Mouse (Mus musculus): Measurements from ENCODE around the gene Bri3. TPM values are rescaled to one million over a fixed set of nuclear protein-coding genes. Genes with fewer than 3 reads are reported as not detected.

Bri3 gene
- polyA plus RNA-seq, 1 experiment from 2014 or later: 111 TPM

DNA sequence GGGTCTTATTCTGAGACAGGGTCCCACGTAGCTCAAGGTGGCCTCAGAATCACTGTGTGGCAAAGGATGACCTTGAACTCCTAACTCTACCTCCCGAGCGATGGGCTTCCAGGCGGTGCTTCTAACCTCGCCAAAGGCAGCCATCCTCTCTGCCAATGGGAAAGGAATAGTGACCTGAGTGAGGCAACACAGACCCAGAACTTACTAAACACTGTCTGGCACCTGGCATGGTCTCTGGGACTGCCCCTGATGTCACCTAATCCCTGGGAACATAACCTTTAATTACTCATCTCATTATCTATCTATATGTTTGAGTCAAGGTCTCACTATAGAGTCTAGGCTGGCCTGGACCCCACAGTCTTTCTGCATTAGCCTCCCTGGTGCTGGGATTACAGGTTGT lies 24.3 kb upstream of the Bri3 start:
- Histone ChIP-seq H3K36me3 (no peaks in the 10 kb centered on the region; the same call in 1 of the 2 replicates), H3K4me3 (no peak overlapping the region), H3K9me3 (no peaks in the 10 kb centered on the region), H3K9ac (replicated peaks) (no peak overlapping the region), H3K4me1 (peaks cover 32% of the 10 kb centered on the region), H3K4me2 (replicated peaks) (no peak overlapping the region), H3K27me3 (no peaks in the 10 kb centered on the region), H3K27ac (replicated peaks) (no peak overlapping the region)
- 91% methylated on average over 5 of the region's 5 CpGs for WGBS
- ATAC-seq (replicated peaks): no peak

DNA sequence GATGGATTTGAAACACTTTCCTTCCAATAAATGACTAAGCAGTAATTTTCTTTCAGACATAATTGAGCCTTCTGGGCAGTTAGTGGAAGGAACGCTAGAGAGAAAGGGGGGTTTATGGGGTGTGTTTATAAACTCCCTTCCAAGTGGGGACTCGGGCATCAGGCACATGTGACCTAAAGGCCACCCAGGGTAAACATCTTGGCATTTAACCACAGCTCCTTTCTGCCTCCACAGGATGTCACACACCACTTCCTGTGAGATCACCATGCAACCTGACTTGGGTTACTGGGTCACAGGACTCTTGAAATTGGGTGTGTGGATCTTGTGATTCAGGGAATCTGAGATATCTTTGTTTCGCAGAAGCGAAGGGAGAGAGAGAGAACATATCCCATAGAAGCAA lies 22.9 kb upstream of the Bri3 start:
- no peaks in the 10 kb centered on the region for H3K27me3 ChIP-seq
- H3K4me2 ChIP-seq (replicated peaks): no peak overlapping the region
- no peaks in the 10 kb centered on the region for H3K36me3 ChIP-seq
- no peaks in the 10 kb centered on the region for H3K9me3 ChIP-seq
- 72% methylated on average over 4 of the region's 4 CpGs for WGBS
- no peak overlapping the region for H3K4me3 ChIP-seq
- no peak overlapping the region for H3K9ac ChIP-seq (replicated peaks)
- no peak overlapping the region for H3K27ac ChIP-seq (replicated peaks)
- no peak for ATAC-seq (replicated peaks)
- H3K4me1 ChIP-seq: peaks cover 33% of the 10 kb centered on the region

DNA sequence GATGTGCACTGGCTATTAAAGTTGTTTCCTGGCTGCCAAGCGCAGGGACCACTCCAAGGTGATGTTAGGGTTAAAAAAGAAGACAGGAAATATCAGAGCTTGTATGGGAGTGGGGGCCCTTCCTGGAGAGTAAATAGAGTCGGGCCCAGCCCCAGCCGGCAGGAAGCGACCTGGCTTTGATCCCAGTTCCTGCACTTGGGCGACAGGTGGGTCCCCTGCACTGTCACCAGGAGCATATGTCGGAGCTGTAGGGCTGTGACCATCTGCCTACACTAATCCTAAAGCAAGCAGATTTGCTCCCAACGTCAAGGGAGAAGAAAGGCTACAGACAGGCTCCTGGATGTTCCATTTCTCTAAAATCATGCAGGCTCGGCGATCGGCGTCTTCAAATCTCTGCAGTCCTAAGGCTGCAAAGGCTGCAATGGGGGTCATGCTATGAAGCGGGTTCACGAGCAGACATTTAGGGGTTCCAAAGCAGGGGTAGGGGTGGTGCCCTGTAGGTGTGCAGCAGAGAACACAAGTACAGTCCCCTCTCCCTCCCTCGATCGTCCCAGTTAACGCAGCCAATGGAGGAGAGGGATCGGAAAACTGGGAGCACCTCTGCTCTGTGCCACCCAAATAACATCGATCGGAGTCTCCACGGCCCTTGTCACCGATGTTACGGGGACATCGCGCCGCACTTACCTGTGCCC lies 21.3 kb upstream of the Bri3 start:
- no peaks in the 10 kb centered on the region for H3K36me3 ChIP-seq
- H3K27me3 ChIP-seq: no peaks in the 10 kb centered on the region
- peak overlapping the region; percentile 75 for H3K9ac ChIP-seq (replicated peaks)
- peaks cover 33% of the 10 kb centered on the region for H3K4me1 ChIP-seq
- WGBS: 3% methylated on average over 25 of the region's 25 CpGs
- peak overlapping the region; percentile 84 for H3K4me2 ChIP-seq (replicated peaks)
- peak overlapping the region; percentile 82 for H3K27ac ChIP-seq (replicated peaks)
- peak overlapping the region; percentile 82 for H3K4me3 ChIP-seq
- no peaks in the 10 kb centered on the region for H3K9me3 ChIP-seq
- ATAC-seq (replicated peaks): peak; percentile 81

DNA sequence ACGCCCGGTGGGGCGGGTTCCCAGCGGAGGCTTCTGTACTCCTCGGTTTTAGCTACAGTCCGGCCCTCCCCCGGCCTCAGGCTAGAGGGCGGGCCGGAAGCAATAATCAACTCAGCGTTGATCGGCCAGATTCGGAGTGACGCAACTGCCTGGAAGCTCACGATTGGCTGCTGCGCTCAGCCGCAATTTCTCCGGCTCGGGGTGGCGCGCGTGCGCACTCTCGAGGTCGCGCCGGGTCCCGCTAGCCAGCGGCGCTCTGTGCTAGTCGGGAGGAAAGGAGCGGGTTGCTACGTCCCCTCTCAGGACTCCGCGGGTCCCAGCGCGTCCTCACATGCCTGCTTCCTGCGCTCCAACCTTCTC lies 20.8 kb upstream of the Bri3 start, which contains the start of gene Tecpr1:
Gene Tecpr1, minus strand, starts transcription at position 113 of the 360 bp plus-strand sequence.
- no peaks in the 10 kb centered on the region for H3K36me3 ChIP-seq
- H3K9me3 ChIP-seq: no peaks in the 10 kb centered on the region
- H3K4me3 ChIP-seq: peak within 1 kb of the TSS; percentile 82
- 1% methylated on average over 37 of the region's 37 CpGs for WGBS
- peak within 1 kb of the TSS; percentile 84 for H3K4me2 ChIP-seq (replicated peaks)
- H3K9ac ChIP-seq (replicated peaks): peak within 1 kb of the TSS; percentile 75
- H3K27me3 ChIP-seq: no peaks in the 10 kb centered on the region
- peak within 1 kb of the TSS; percentile 82 for H3K27ac ChIP-seq (replicated peaks)
- peaks cover 33% of the 10 kb centered on the region for H3K4me1 ChIP-seq
- peak; percentile 98 for ATAC-seq (replicated peaks)

DNA sequence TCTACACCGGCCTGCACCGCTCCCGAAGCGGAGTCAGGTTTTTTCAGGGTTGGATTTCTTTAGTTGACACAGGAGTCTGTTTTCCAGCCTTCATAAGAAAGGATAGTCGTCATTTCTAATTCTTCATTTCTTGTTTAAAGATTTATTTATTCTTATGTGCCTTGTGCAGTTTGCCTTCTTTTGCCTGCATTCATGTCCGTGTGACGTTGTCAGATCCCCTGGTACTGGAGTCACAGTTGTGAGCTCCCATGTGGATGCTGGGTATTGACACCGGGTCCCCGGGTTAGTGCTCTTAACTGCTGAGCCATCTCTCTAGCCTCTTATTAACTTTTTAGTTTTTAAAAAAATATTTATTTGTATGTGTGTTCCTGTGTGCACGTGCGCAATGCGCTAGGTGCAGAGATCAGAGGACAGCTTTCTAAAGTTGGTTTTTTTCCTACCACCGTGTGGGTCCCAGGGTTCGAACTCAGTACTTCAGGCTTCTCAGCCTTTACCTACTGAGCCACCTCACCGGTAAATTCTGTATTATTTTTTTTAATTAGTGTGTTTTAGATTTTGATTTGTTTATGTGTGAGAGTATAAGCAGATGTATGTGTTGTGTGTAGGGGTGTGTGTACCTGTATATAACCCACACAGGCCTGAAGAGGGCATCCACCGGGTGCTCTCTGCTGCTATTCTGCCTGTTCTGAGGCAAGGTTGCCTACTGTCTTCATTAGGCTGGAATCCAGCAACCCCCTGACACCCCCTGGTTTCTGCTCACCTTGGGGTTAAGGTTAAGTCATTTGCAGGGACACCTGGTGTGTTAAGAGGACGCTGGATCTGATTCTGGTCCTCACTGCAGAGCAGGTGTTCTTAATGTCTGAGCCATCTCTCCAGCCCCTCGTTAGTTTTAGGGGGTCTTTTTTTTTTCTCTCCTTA lies 20.1 kb upstream of the Bri3 start:
- Histone ChIP-seq H3K36me3 (no peaks in the 10 kb centered on the region), H3K27me3 (no peaks in the 10 kb centered on the region), H3K4me2 (replicated peaks) (peak overlapping the region; percentile 84), H3K4me1 (peaks cover 33% of the 10 kb centered on the region), H3K4me3 (peak overlapping the region; percentile 82), H3K9ac (replicated peaks) (peak overlapping the region; percentile 75), H3K27ac (replicated peaks) (peak overlapping the region; percentile 82), H3K9me3 (no peaks in the 10 kb centered on the region)
- WGBS: 24% methylated on average over 18 of the region's 18 CpGs
- 0 out of 2 replicates have a peak, but pooled peaks have one; percentile 39 for ATAC-seq (replicated peaks)

DNA sequence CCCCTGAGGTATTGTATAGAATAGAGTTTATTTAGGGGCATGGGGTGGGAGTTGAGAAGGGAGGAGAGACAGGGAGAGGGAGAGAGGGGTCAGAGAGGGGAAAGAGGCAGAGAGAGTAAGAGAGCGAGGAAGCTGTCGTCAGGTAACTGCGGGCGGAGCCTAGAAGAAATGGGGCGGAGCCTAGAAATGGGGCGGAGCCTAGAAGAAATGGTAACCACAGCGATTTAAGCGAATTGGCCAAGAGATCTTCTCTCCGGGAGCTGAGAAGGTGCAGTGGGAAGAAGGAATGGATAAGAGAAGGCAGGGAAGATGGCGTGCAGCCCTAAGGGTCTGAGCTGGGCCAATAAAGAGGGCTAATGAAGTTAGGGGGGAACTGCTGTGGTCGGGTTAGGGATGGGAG lies 18.0 kb upstream of the Bri3 start:
- Histone ChIP-seq H3K4me1 (peaks cover 29% of the 10 kb centered on the region), H3K4me3 (no peak overlapping the region), H3K4me2 (replicated peaks) (no peak overlapping the region), H3K9me3 (no peaks in the 10 kb centered on the region), H3K27me3 (no peaks in the 10 kb centered on the region), H3K9ac (replicated peaks) (no peak overlapping the region), H3K27ac (replicated peaks) (no peak overlapping the region), H3K36me3 (no peaks in the 10 kb centered on the region)
- no peak for ATAC-seq (replicated peaks)
- whole genome bisulfite sequencing: 27% methylated on average over 11 of the region's 11 CpGs

DNA sequence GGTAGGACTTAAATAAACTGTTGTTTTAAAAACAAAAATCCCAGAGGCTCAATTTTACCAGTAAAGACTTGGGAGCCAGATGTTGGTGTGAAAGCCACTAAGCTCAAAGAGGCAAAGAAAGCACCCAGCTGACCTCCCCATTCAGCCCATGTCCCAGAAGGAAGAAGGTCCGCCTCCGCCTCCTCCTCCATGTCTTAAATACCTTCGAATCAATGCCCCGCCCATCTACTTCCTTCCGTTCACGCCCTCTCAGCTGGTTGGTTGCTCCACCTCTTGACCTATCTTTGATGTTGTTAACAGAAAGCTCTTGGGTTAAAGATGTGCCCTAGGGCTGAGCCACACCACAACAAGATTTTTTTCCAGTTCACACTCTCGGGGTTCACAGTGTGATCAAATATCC lies 14.0 kb upstream of the Bri3 start:
- 87% methylated on average over 7 of the region's 7 CpGs for WGBS
- Histone ChIP-seq H3K27me3 (no peaks in the 10 kb centered on the region), H3K4me2 (replicated peaks) (no peak overlapping the region), H3K27ac (replicated peaks) (no peak overlapping the region), H3K36me3 (no peaks in the 10 kb centered on the region), H3K9ac (replicated peaks) (no peak overlapping the region), H3K9me3 (no peaks in the 10 kb centered on the region), H3K4me1 (no peaks in the 10 kb centered on the region), H3K4me3 (no peak overlapping the region)
- ATAC-seq (replicated peaks): no peak

DNA sequence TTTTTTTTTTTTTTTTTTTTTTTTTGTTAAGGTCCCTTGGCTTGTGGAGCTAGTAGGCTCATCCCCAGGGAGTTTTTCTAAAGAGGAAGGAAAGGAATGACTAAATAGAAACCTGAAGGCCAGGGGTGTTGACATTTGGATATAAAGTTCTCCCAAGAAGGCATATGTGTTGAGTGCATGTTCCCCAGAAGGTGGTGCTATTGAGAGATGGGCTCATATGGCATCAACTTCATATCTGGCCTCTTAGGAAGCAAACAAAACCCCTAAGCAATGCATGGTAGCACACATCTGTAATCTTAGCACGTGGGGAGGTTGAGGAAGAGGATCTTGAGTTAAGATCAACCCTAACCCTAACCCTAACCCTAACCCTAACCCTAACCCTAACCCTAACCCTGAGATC lies 12.8 kb upstream of the Bri3 start:
- Histone ChIP-seq H3K27me3 (no peaks in the 10 kb centered on the region), H3K4me3 (no peak overlapping the region), H3K4me2 (replicated peaks) (no peak overlapping the region), H3K27ac (replicated peaks) (no peak overlapping the region), H3K9me3 (no peaks in the 10 kb centered on the region), H3K4me1 (no peaks in the 10 kb centered on the region), H3K36me3 (no peaks in the 10 kb centered on the region), H3K9ac (replicated peaks) (no peak overlapping the region)
- WGBS: 88% methylated on average over 1 of the region's 1 CpGs
- no peak for ATAC-seq (replicated peaks)

DNA sequence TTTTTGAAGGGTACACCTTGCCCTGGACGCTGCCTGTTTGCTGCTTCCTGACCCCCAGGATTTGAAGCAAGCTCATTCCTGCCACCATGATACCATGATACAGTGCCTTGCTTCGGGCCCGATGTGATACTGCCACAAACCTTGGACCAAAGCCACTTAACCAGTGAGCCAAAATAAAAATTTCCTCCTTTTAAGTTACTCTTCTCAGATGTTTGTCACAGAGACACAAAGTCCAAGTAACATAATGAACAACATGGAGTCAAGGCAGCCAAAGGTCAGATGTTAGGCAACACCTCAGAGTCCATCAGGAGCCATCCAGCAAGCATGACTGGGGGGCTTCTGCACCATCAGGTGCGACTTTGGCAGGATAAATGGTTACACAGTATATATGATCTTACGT lies 11.7 kb upstream of the Bri3 start:
- H3K27ac ChIP-seq (replicated peaks): no peak overlapping the region
- no peak for ATAC-seq (replicated peaks)
- H3K9me3 ChIP-seq: no peaks in the 10 kb centered on the region
- no peak overlapping the region for H3K9ac ChIP-seq (replicated peaks)
- H3K4me3 ChIP-seq: no peak overlapping the region
- H3K27me3 ChIP-seq: no peaks in the 10 kb centered on the region
- H3K4me2 ChIP-seq (replicated peaks): no peak overlapping the region
- H3K36me3 ChIP-seq: no peaks in the 10 kb centered on the region
- WGBS: 87% methylated on average over 5 of the region's 5 CpGs
- no peaks in the 10 kb centered on the region for H3K4me1 ChIP-seq

DNA sequence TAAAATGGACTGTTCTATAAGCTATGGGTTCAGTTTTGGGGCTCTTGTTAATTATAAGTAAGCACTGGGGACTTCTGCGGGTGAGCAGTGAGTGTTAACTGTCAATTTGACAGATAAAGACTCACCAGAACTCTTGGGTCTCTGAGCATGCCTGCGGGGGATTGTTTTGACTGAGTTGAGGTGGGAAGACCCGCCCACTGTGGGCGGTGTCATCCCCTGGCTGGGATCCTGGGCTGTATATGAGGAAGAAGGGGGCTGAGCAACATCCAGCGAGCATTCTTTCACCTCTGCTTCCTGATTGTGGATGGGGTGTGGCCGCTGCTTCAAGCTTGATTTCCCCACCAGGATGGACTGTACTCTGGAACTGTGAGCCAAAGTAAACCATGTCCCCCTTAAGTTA lies 10.0 kb upstream of the Bri3 start:
- Histone ChIP-seq H3K36me3 (no peaks in the 10 kb centered on the region), H3K4me2 (replicated peaks) (no peak overlapping the region), H3K4me3 (no peak overlapping the region), H3K4me1 (no peaks in the 10 kb centered on the region), H3K9me3 (no peaks in the 10 kb centered on the region), H3K27me3 (no peaks in the 10 kb centered on the region), H3K27ac (replicated peaks) (no peak overlapping the region), H3K9ac (replicated peaks) (no peak overlapping the region)
- WGBS: 78% methylated on average over 6 of the region's 6 CpGs
- no peak for ATAC-seq (replicated peaks)

DNA sequence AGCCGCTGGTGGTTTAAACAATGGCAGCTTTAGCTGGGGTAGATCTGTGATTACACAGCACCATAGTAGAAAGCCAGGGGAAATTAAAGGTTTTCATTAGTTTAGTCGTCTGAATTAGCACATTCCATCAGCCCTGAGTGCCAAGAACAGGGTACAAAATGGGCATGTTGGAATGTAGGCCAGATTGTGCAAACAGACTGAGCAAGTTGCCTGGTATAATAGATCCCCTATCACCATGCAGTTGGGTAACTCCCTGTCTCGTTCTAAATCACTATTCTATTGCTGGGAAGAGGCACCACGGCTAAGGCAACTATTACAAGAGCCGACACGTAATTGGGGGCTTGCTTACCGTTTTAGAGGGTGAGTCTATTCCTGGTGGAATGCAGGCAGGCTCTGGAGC lies 9.5 kb upstream of the Bri3 start:
- WGBS: 74% methylated on average over 7 of the region's 7 CpGs

DNA sequence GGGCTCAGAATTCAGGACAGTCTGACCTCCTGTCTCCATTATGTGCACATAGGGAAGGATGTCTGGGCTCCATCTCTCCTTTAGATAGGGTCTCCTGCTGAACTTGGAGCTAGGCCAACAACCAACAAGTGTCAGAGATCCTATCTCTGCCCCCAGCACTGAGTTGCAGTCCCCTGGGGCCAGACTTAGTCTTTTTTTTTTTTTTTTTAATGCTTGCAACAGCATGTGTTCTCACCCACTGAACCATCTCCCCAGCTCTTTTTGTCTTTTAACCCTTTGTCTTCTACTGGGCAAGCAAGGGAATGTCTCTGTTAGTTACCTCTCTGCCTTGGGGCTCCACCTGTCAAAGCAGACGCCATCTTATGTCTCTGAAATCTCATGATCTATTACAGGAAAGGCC lies 5.3 kb upstream of the Bri3 start:
- H3K36me3 ChIP-seq: no peaks in the 10 kb centered on the region
- no peak overlapping the region for H3K4me2 ChIP-seq (replicated peaks)
- WGBS: 90% methylated on average over 1 of the region's 1 CpGs
- H3K27me3 ChIP-seq: no peaks in the 10 kb centered on the region
- no peak overlapping the region for H3K27ac ChIP-seq (replicated peaks)
- H3K4me1 ChIP-seq: no peaks in the 10 kb centered on the region
- ATAC-seq (replicated peaks): no peak
- H3K9me3 ChIP-seq: no peaks in the 10 kb centered on the region
- H3K4me3 ChIP-seq: no peak overlapping the region
- H3K9ac ChIP-seq (replicated peaks): no peak overlapping the region

More for the DNA sequence above, 9.5 kb upstream of the Bri3 start:
- H3K36me3 ChIP-seq: no peaks in the 10 kb centered on the region
- H3K4me2 ChIP-seq (replicated peaks): no peak overlapping the region
- H3K4me3 ChIP-seq: no peak overlapping the region
- no peak for ATAC-seq (replicated peaks)
- no peak overlapping the region for H3K9ac ChIP-seq (replicated peaks)
- no peak overlapping the region for H3K27ac ChIP-seq (replicated peaks)
- no peaks in the 10 kb centered on the region for H3K27me3 ChIP-seq
- no peaks in the 10 kb centered on the region for H3K4me1 ChIP-seq
- H3K9me3 ChIP-seq: no peaks in the 10 kb centered on the region
